Mouse (Mus musculus) heart, postnatal 0 days (tissue): Measurements from ENCODE around the gene Pcsk2.

Source experiments
- CTCF ChIP-seq: IDR thresholded peaks from 2 replicates; pipeline ENCODE4 v1.5.1; 2016; ENCODE audit warnings: antibody characterized with exemption, control low read depth, low read depth
- EP300 ChIP-seq: IDR thresholded peaks from 2 replicates; pipeline ENCODE4 v1.6.1; 2016; ENCODE audit warnings: antibody characterized with exemption, low read depth

DNA sequence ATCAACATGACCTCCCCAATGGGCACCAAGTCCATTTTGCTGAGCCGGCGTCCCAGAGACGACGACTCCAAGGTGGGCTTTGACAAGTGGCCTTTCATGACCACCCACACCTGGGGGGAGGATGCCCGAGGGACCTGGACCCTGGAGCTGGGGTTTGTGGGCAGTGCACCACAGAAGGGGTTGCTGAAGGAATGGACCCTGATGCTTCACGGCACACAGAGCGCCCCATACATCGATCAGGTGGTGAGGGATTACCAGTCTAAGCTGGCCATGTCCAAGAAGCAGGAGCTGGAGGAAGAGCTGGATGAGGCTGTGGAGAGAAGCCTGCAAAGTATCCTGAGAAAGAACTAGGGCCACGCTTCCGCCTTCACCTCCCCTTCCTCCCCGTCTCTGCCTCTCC, 267.5 kb downstream of the Pcsk2 start:
- no peak for TF ChIP-seq CTCF
- TF ChIP-seq EP300: no peak
